Mouse (Mus musculus) midbrain, postnatal 0 days (tissue): ENCODE results near the gene Msh4. TPM values are rescaled to one million over a fixed set of nuclear protein-coding genes. Genes with fewer than 3 reads are reported as not detected.
A peak's percentile ranks its signal among the peaks of the same experiment; 100 is the strongest.

Source experiments
- ATAC-seq: fragments of 200-750 bp; cut with Nextera tagmentation; 2 replicates; pipeline ENCODE4 v1.8.0; 2017; ENCODE audit warnings: moderate number of reproducible peaks, mild to moderate bottlenecking, moderate TSS enrichment, moderate library complexity; ENCODE audit not compliant: low FRiP score
- DNase-seq: peaks from one replicate; pipeline ENCODE4 v3.0.0-alpha.2; 2015; ENCODE audit warnings: low spot score
- H3K27ac ChIP-seq: fragments of 300-500 bp; sonication (generic); 2 replicates; pipeline ENCODE4 v1.5.1; 2014; ENCODE audit warnings: low read depth, mild to moderate bottlenecking, low read length, mixed read lengths
- H3K27me3 ChIP-seq: fragments of 300-500 bp; sonication (generic); 2 replicates; pipeline ENCODE4 v1.6.1; 2014; ENCODE audit warnings: low read length, control low read depth, mixed read lengths; ENCODE audit not compliant: insufficient read depth
- H3K36me3 ChIP-seq: fragments of 300-500 bp; sonication (generic); 2 replicates; pipeline ENCODE4 v1.6.1; 2014; ENCODE audit warnings: low read length, control low read depth, mixed read lengths; ENCODE audit not compliant: insufficient read depth
- H3K4me1 ChIP-seq: fragments of 300-500 bp; sonication (generic); 2 replicates; pipeline ENCODE4 v1.6.1; 2014; ENCODE audit warnings: mild to moderate bottlenecking, control low read depth, antibody characterized with exemption, low read length, mixed read lengths; ENCODE audit not compliant: insufficient read depth
- H3K4me2 ChIP-seq: fragments of 300-500 bp; sonication (generic); 2 replicates; pipeline ENCODE4 v1.6.1; 2014; ENCODE audit warnings: low read depth, mild to moderate bottlenecking, low read length, mixed read lengths; ENCODE audit not compliant: poor library complexity, severe bottlenecking
- H3K4me3 ChIP-seq: fragments of 300-500 bp; sonication (generic); 2 replicates; pipeline ENCODE4 v1.5.1; 2014; ENCODE audit warnings: low read depth, mild to moderate bottlenecking, low read length, moderate library complexity
- H3K9ac ChIP-seq: fragments of 300-500 bp; sonication (generic); replicated peaks from 2 replicates; pipeline ENCODE4 v1.6.1; 2014; ENCODE audit warnings: mild to moderate bottlenecking, low read length, moderate library complexity, mixed read lengths; ENCODE audit not compliant: poor library complexity, severe bottlenecking
- H3K9me3 ChIP-seq: fragments of 300-500 bp; sonication (generic); 2 replicates; pipeline ENCODE4 v1.6.1; 2016; ENCODE audit warnings: low read length, control low read depth
- CTCF ChIP-seq: IDR thresholded peaks from 2 replicates; pipeline ENCODE4 v1.5.1; 2016; ENCODE audit warnings: antibody characterized with exemption, mild to moderate bottlenecking
- WGBS: fragments of 180-500 bp; shearing (Covaris S2); extraction: QIAGEN DNeasy Blood & Tissue Kit; methylation state at CpG from one replicate; pipeline ENCODE4 v1.1.7; 2014; 5-methylcytosine and 5-hydroxymethylcytosine counted together
- polyA plus RNA-seq: library from polyadenylated mRNA; unstranded; fragments of >200 nt; fragmentation: Nextera tagmentation; extraction: Ambion mirVana; gene quantifications from 2 replicates; pipeline ENCODE4 v1.2.1, GENCODE M21; 2015
- total RNA-seq: library from RNA; depleted of rRNA; stranded (reverse); fragments of >200 nt; gene quantifications from 2 replicates; pipeline ENCODE4 v1.2.3, GENCODE M21; 2014

Gene Msh4
- total and polyA plus RNA-seq, 2 experiments from 2014 or later, result 0.25 to 0.33 TPM

GRCm38 (mm10) chr3:153943003-153943640 lies 37.2 kb upstream of the Msh4 start:
- Histone ChIP-seq H3K9me3 (no peaks in the 10 kb centered on the region), H3K9ac (no peak overlapping the region), H3K4me1 (no peaks in the 10 kb centered on the region), H3K27me3 (no peaks in the 10 kb centered on the region), H3K27ac (no peak overlapping the region), H3K36me3 (no peaks in the 10 kb centered on the region), H3K4me3 (peak overlapping the region; percentile 71), H3K4me2 (peak overlapping the region; percentile 72)
- ATAC-seq, result no peak
- WGBS, result 26% methylated on average over 12 of the region's 12 CpGs
- TF ChIP-seq CTCF, result no peak
- peak; percentile 36 for DNase-seq

GRCm38 (mm10) chr3:153941613-153942012 lies 35.7 kb upstream of the Msh4 start:
- Histone ChIP-seq H3K4me1 (no peaks in the 10 kb centered on the region), H3K4me3 (no peak overlapping the region), H3K27ac (no peak overlapping the region), H3K9ac (no peak overlapping the region), H3K4me2 (no peak overlapping the region), H3K27me3 (no peaks in the 10 kb centered on the region), H3K9me3 (no peaks in the 10 kb centered on the region), H3K36me3 (0 out of 2 replicates have a peak, but pooled peaks cover 3% of the 10 kb centered on the region)
- TF ChIP-seq CTCF, result no peak
- ATAC-seq, result no peak
- 97% methylated on average over 13 of the region's 13 CpGs for WGBS
- no peak for DNase-seq

- H3K27me3 ChIP-seq, result no peaks in the 10 kb centered on the region
- no peak overlapping the region for H3K27ac ChIP-seq
- no peaks in the 10 kb centered on the region for H3K4me1 ChIP-seq
- peaks cover 6% of the 10 kb centered on the region; the same call in 1 of the 2 replicates for H3K36me3 ChIP-seq
- no peaks in the 10 kb centered on the region for H3K9me3 ChIP-seq
- H3K4me3 ChIP-seq, result no peak overlapping the region
- no peak for TF ChIP-seq CTCF
- no peak overlapping the region for H3K9ac ChIP-seq
- WGBS, result 93% methylated on average over 9 of the region's 9 CpGs
- no peak for ATAC-seq
- H3K4me2 ChIP-seq, result no peak overlapping the region
- DNase-seq, result no peak
Measured at GRCm38 (mm10) chr3:153940486-153940885, 34.5 kb upstream of the Msh4 start.

DNA sequence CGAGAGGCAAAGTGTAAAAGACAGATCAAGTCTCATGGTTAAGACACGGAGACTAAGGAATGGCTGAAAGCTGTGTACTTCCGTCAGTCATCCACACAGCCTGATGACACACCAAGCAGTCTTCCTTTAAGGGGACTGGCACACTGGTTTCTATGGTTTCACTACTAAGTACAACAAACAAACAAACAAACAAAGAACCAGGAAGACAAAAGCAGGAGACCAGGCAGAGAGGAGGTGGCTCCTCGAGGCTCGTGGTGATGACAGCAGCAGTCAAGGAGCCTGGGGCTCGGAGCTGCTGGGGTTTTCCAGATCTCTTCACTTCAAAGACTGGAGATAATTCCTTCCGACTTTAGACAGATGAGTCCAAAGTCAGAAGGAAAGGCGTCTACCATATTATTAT lies 34.1 kb upstream of the Msh4 start:
- no peaks in the 10 kb centered on the region for H3K9me3 ChIP-seq
- DNase-seq (no peak), ATAC-seq (no peak)
- no peaks in the 10 kb centered on the region for H3K4me1 ChIP-seq
- no peak overlapping the region for H3K4me3 ChIP-seq
- no peak overlapping the region for H3K4me2 ChIP-seq
- peaks cover 8% of the 10 kb centered on the region; the same call in 1 of the 2 replicates for H3K36me3 ChIP-seq
- no peak overlapping the region for H3K9ac ChIP-seq
- no peak for TF ChIP-seq CTCF
- WGBS, result 83% methylated on average over 8 of the region's 8 CpGs
- no peaks in the 10 kb centered on the region for H3K27me3 ChIP-seq
- no peak overlapping the region for H3K27ac ChIP-seq

DNA sequence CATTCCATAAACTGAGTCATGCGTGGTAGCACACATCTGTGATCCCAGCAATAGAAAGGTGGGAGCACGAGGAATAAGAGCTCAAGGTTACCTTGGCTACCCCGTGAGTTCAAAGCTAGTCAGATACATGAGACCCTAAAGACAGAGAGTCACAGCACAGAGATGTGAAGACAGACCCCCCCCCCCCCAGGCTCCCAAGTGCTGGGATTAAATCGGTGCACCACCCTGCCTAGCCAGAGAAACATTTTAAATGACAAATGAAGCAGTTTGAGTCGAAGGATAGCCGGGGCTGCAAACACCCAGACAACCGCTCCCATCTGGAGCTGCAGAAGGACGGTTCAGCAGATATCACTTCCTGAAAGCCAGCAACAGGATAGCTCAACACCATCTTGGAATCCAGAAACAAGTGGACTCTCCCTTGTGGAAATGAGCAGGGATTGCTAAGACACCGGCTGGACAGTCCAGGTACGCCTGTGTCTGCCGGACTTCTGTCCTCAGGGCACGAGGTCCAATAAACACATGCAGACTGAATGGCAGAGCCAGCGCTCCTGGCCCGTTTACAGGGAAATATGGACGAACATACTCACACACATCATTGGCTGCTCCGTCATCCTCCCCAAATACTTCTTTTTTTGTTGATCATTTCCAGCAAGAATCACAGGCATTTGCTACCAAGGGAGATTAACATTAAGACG lies 31.3 kb upstream of the Msh4 start:
- Histone ChIP-seq H3K4me3 (no peak overlapping the region), H3K27ac (no peak overlapping the region), H3K27me3 (no peaks in the 10 kb centered on the region), H3K4me2 (no peak overlapping the region), H3K9me3 (no peaks in the 10 kb centered on the region), H3K36me3 (peaks cover 26% of the 10 kb centered on the region), H3K9ac (no peak overlapping the region), H3K4me1 (no peaks in the 10 kb centered on the region)
- DNase-seq, result no peak
- ATAC-seq, result no peak
- no peak for TF ChIP-seq CTCF
- 96% methylated on average over 17 of the region's 17 CpGs for WGBS

DNA sequence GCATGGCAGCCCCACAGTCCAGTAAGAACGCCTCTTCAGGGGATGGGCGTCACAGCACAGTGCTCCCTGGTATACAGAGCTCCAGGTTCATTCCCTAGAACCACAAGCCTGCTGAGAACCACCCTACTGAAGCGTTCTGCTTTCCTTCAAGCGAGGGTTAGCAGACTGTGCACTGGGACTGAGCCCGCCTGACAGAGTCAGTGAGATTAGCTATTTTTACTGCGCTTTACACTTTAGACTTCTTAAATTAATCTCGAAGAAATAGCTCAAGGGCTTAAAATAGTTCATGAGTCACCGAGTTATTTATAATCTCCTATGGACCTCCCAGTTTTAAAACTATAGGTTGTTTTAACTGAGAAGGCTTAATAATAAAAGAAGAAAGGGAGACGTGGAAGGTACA lies 29.9 kb upstream of the Msh4 start:
- Histone ChIP-seq H3K9me3 (no peaks in the 10 kb centered on the region), H3K4me2 (no peak overlapping the region), H3K4me1 (no peaks in the 10 kb centered on the region), H3K27me3 (no peaks in the 10 kb centered on the region), H3K27ac (no peak overlapping the region), H3K36me3 (peaks cover 29% of the 10 kb centered on the region), H3K9ac (no peak overlapping the region), H3K4me3 (no peak overlapping the region)
- no peak for TF ChIP-seq CTCF
- ATAC-seq (no peak), DNase-seq (no peak)
- WGBS, result 89% methylated on average over 9 of the region's 9 CpGs
